Mouse (Mus musculus) MEL (cell line): ENCODE results near the gene Slc35g3.

Source experiments
- CHD2 ChIP-seq: IDR thresholded peaks from 2 replicates; pipeline ENCODE4 v1.6.1; 2011; ENCODE audit warnings: low read length, improper control_type of control experiment
- CTCF ChIP-seq, 3 experiments: IDR thresholded peaks in 2 of 3; conservative IDR thresholded peaks in 1 of 3; 2 replicates each; pipeline ENCODE4 v1.5.1; 2011 to 2012; ENCODE audit warnings: low read length in 3 of 3, low read depth in 2 of 3, mild to moderate bottlenecking in 2 of 3, improper control_type of control experiment in 1 of 3, inconsistent platforms in 1 of 3, mixed read lengths in 1 of 3, moderate library complexity in 1 of 3; ENCODE audit not compliant: control insufficient read depth in 1 of 3, insufficient read depth in 1 of 3, poor library complexity in 1 of 3, severe bottlenecking in 1 of 3
- E2F4 ChIP-seq: IDR thresholded peaks from 2 replicates; pipeline ENCODE4 v1.6.1; 2011; ENCODE audit warnings: low read depth, low read length, improper control_type of control experiment, borderline replicate concordance
- GABPA ChIP-seq: IDR thresholded peaks from 2 replicates; pipeline ENCODE4 v1.6.1; 2012; ENCODE audit warnings: low read depth, mild to moderate bottlenecking, inconsistent platforms, low read length, improper control_type of control experiment, moderate library complexity
- GATA1 ChIP-seq: IDR thresholded peaks from 2 replicates; pipeline ENCODE4 v1.6.1; 2011; ENCODE audit warnings: low read depth, low read length, improper control_type of control experiment
- JUND ChIP-seq: IDR thresholded peaks from 2 replicates; pipeline ENCODE4 v1.6.1; 2011; ENCODE audit warnings: low read depth, mild to moderate bottlenecking, improper control_type of control experiment, low read length
- MAFK ChIP-seq: IDR thresholded peaks from 2 replicates; pipeline ENCODE4 v1.6.1; 2011; ENCODE audit warnings: low read depth, mild to moderate bottlenecking, low read length, improper control_type of control experiment, borderline replicate concordance
- MAX ChIP-seq: IDR thresholded peaks from 2 replicates; pipeline ENCODE4 v1.6.1; 2011; ENCODE audit warnings: low read length, improper control_type of control experiment
- POLR2A ChIP-seq, 2 experiments: IDR thresholded peaks; 2 replicates each; pipeline ENCODE4 v1.6.1; 2011 to 2012; ENCODE audit warnings: low read length in 2 of 2, mild to moderate bottlenecking in 2 of 2, control low read depth in 1 of 2, improper control_type of control experiment in 1 of 2, low read depth in 1 of 2, moderate library complexity in 1 of 2; ENCODE audit not compliant: control insufficient read depth in 1 of 2, insufficient read depth in 1 of 2, poor library complexity in 1 of 2
- SIN3A ChIP-seq: IDR thresholded peaks from 2 replicates; pipeline ENCODE4 v1.6.1; 2012; ENCODE audit warnings: low read length, improper control_type of control experiment, inconsistent platforms
- UBTF ChIP-seq: IDR thresholded peaks from 2 replicates; pipeline ENCODE4 v1.6.1; 2012; ENCODE audit warnings: low read depth, mild to moderate bottlenecking, inconsistent platforms, low read length, improper control_type of control experiment, moderate library complexity, borderline replicate concordance; ENCODE audit not compliant: insufficient read depth
- USF1 ChIP-seq: IDR thresholded peaks from 2 replicates; pipeline ENCODE4 v1.6.1; 2014; ENCODE audit warnings: low read depth, mild to moderate bottlenecking, inconsistent platforms, low read length, improper control_type of control experiment, moderate library complexity

- TF ChIP-seq CTCF (IDR thresholded peaks at IDR 0.05 in 2 of 3, conservative IDR thresholded peaks at IDR 0.05 in 1 of 3; ENCODE audit: control insufficient read depth in 1 of 3, insufficient read depth in 1 of 3, low read depth in 2 of 3, low read length in 3 of 3, poor library complexity in 1 of 3, severe bottlenecking in 1 of 3) (no peak), UBTF (no peak), MAX (no peak; the same call in 1 of the 2 replicates), POLR2A (IDR thresholded peaks at IDR 0.05; ENCODE audit: control insufficient read depth in 1 of 2, insufficient read depth in 1 of 2, low read depth in 1 of 2, low read length in 2 of 2, poor library complexity in 1 of 2) (no peak), GABPA (no peak), MAFK (no peak), USF1 (no peak), JUND (no peak), SIN3A (0 out of 2 replicates have a peak, but pooled peaks have one; percentile 7), GATA1 (no peak), E2F4 (no peak), CHD2 (no peak)
Observed at GRCm38 (mm10) chr11:69765221-69766125, 3.7 kb upstream of the Slc35g3 start, which contains the start of gene Zbtb4.
